Mouse (Mus musculus) liver, adult 2 months (tissue): Measurements from ENCODE around the gene Usp3.

ENCODE experiments used
- CTCF ChIP-seq: fragments of 200-500 bp; IDR thresholded peaks from 2 replicates; pipeline ENCODE4 v1.5.1; 2011; ENCODE audit warnings: low read depth, low read length, control low read depth
- POLR2A ChIP-seq: fragments of 200-500 bp; IDR thresholded peaks from 2 replicates; pipeline ENCODE4 v1.6.1; 2011; ENCODE audit warnings: low read length, control low read depth; ENCODE audit not compliant: insufficient read depth; ENCODE audit errors: extremely low read depth

DNA sequence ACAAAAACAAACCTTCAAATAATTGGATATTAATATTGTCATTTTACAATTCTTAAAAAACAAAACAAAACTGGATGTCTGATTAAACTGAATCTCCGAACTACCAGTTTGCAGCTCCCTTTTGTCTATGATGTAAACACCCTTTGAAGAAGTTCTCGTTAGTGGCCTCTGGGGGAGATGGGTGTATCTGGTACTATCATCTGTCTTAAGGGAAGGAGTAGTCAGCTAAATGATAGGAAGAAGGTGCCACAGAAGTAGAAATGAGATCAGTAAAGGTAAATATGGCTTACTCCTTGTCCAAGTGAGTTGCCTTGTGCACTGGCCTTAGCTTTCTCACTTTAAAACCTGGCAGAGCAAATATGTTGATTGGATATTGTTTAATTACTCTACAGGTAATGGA, 115.2 kb downstream of the Usp3 start:
- TF ChIP-seq POLR2A: no peak
- TF ChIP-seq CTCF: no peak
